Mouse (Mus musculus) megakaryocyte, embryonic 14.5 days (primary cell): ENCODE results near the gene 1700001O22Rik.

Source experiments
- FLI1 ChIP-seq: IDR thresholded peaks from 2 replicates; pipeline ENCODE4 v1.6.1; 2012; ENCODE audit warnings: low read length, inconsistent platforms, mixed read lengths
- GATA1 ChIP-seq: IDR thresholded peaks from 3 replicates; pipeline ENCODE4 v1.6.1; 2012; ENCODE audit warnings: mixed read lengths, low read length, inconsistent platforms, borderline replicate concordance

DNA sequence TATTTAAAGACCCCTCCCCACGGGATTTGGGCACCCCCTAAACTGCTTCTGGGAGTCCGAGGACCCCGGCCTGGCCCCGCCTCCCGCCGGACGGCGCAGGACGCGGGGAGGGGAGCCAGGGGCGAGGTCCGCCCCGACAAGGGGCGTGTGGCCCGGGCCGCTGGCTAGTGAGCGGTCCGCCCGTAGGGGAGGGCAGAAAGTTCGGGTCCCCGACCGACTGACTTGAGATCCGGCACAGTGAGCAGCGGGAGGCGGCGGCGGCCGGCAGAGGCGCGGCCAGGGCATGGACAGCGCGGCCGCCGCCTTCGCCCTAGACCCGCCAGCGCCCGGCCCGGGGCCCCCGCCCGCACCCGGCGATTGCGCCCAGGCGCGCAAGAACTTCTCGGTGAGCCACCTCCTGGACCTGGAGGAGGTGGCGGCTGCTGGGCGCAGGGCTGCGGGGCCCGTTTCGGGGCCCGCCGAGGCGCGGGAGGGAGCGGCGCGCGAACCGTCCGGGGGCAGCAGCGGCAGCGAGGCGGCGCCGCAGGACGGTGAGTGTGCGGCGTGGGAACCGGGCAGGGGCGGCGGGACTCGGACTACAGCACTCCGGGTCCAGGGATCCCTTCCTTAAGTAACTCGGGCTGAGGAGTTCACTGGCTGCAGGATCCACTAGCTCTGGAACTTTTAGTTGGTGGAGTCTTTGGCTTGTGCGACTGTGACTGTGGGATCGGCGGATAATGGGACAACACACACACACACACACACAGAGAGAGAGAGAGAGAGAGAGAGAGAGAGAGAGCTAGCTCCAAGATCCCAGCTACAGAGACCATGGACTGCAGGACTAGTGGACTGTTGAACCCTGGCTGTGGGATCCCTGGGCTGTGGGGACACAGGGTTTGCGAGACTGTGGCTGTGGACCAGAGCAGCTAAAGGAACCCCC, 42.0 kb upstream of the 1700001O22Rik start:
- TF ChIP-seq FLI1, result no peak
- no peak for TF ChIP-seq GATA1
